Mouse (Mus musculus) bone marrow macrophage, adult 2 months (primary cell): ENCODE results near the gene Ctnna3. TPM values are rescaled to one million over a fixed set of nuclear protein-coding genes. Genes with fewer than 3 reads are reported as not detected.
"Not testable (repeated sequence)": the region's sequence is repeated elsewhere in the genome, so short reads cannot be mapped to it uniquely, and the experiment has no call there.

ENCODE experiments used
- H3K27ac ChIP-seq: 2 replicates; pipeline ENCODE4 v1.5.1; 2012; ENCODE audit warnings: low read depth, low read length; ENCODE audit not compliant: insufficient read depth
- H3K4me1 ChIP-seq: 2 replicates; pipeline ENCODE4 v1.6.1; 2012; ENCODE audit warnings: low read length; ENCODE audit not compliant: control insufficient read depth, insufficient read depth
- H3K4me3 ChIP-seq: 2 replicates; pipeline ENCODE4 v1.5.1; 2012; ENCODE audit warnings: mild to moderate bottlenecking, low read length, moderate library complexity; ENCODE audit not compliant: insufficient read depth
- CTCF ChIP-seq: IDR thresholded peaks from 2 replicates; pipeline ENCODE4 v1.5.1; 2012; ENCODE audit warnings: low read depth, mild to moderate bottlenecking, low read length, moderate library complexity
- POLR2A ChIP-seq: IDR thresholded peaks from 2 replicates; pipeline ENCODE4 v1.6.1; 2012; ENCODE audit warnings: mild to moderate bottlenecking, low read depth, low read length, borderline replicate concordance
- polyA plus RNA-seq: library from polyadenylated mRNA; stranded (reverse); fragments of >200 nt; gene quantifications from 2 replicates; pipeline ENCODE4 v1.2.4, GENCODE M21; 2012; ENCODE audit not compliant: missing spikeins, insufficient read depth, insufficient read length

Gene Ctnna3
- polyA plus RNA-seq, 1 experiment = not detected

DNA sequence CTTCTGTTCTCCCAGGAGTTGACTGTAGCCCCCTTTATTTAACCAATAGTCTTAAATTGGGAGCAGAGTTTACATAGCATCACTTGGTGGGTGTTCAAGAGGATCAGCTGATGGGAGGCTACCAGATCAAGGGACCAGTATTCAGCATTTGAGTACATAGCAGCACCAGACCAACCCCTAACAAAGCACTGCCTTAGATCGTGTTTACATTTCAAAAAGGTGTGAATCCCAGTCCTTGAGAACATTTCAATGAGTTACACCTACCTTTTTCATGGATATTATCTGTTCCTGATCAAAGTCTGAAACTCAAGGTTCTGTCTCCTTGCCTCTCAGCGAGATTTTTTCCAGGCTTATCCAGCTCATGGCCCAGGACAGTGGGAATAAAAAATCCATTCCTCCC is 1306.7 kb downstream of the Ctnna3 start:
- Histone ChIP-seq H3K27ac (no peak overlapping the region), H3K4me3 (no peak overlapping the region), H3K4me1 (no peaks in the 10 kb centered on the region)
- TF ChIP-seq POLR2A (no peak), CTCF (no peak)

DNA sequence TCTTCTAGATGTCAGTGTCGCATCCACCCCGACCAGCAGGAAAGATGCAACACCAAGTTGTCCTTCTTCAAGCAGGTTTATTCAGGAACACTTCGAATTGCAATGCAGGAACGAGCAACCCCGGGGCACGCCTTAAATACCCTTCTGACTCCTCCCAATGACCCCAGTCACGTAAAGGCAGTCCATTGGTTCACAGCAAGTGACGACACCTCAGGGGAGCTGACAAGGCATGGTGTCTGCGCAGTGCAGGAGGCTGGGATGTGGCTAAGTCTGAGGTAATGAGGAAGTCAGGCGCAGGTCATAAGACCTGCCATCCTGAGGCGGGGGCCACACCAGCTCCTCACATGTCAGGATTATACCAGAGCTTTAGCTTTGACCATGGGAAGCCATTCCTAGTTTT is 1311.8 kb downstream of the Ctnna3 start:
- H3K4me3 ChIP-seq, H3K4me1 ChIP-seq, H3K27ac ChIP-seq: not testable (repeated sequence)

DNA sequence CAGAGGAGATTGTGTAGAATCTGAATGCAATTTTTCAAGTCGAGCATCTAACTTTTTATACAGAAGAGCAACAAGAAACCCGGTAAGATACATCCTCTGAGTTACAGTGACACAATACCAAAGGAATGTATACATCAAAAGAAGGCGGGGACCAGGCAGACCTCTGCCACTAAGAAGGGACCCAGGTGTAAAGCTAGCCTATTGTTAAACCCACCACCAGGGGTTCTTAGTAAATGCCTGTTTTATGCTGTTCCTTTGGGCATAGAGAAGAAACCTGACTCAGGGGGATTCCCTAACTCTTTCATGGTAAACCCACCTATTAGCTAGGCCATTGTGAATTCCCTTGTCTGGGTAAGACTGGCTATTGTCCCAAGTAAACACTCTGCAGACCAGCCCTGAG is 1314.2 kb downstream of the Ctnna3 start:
- not testable (repeated sequence) for H3K27ac ChIP-seq, H3K4me1 ChIP-seq, H3K4me3 ChIP-seq

DNA sequence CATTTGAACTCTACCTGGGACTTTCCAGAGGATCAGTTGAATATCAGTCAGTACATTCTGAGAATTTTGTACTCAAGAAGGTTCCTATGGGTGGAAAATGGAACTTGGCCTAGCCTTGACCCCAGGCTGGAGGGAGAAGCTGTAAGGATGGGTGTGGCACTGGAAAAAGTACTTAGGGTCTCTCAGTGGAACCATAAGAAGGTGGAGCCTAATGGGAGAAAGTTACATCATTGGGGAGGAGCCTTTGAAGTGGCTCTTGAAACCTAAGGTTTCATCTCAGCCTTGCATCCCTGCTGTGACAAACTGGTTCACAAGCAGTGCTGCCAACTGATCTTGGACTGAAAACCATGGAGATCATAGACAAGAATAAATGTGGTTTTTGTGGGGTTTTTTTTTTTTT is 1318.8 kb downstream of the Ctnna3 start:
- H3K27ac ChIP-seq = no peak overlapping the region
- H3K4me1 ChIP-seq = no peaks in the 10 kb centered on the region
- no peak overlapping the region for H3K4me3 ChIP-seq
- TF ChIP-seq POLR2A = no peak
- no peak for TF ChIP-seq CTCF

DNA sequence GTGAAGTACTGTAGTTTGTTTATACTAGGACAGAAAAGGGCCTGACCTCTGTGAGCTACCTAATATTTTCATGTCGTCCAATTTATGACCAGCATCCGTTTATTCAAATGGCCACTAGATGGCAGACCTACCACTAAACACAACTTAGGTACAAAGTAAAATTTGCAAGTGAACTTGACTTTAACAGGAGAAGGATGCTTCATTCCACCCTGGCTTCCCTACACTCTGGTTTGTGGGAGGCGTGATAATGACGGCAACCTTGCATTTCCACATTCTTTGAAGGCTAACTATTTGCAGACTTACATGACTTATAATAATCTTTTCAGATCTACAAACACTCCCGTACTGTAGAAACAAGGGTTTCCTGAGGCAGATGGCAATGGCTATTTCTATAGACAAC is 1320.9 kb downstream of the Ctnna3 start:
- H3K27ac ChIP-seq = no peak overlapping the region
- no peak overlapping the region for H3K4me3 ChIP-seq
- TF ChIP-seq CTCF (no peak), POLR2A (no peak)
- H3K4me1 ChIP-seq = no peaks in the 10 kb centered on the region

DNA sequence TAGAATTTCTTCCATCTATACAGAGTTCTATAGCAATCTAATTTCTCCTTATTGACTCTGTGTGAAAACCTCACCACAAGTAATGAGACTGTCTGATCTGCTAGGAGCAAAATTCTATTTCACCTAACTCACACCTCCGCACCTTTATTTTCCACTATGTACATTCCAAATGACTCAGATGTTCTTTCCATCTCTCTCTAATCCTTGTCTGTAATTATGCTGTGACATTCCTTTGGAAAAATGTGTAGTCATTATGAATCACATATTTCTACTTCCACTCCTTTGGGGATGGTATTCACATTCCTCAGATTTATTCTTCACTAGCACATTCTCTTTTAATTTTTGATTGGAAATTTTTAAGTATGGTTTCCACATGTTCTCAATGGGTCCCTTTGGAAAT is 1406.4 kb downstream of the Ctnna3 start:
- no peak for TF ChIP-seq POLR2A
- TF ChIP-seq CTCF = no peak
- H3K4me1 ChIP-seq = no peaks in the 10 kb centered on the region

DNA sequence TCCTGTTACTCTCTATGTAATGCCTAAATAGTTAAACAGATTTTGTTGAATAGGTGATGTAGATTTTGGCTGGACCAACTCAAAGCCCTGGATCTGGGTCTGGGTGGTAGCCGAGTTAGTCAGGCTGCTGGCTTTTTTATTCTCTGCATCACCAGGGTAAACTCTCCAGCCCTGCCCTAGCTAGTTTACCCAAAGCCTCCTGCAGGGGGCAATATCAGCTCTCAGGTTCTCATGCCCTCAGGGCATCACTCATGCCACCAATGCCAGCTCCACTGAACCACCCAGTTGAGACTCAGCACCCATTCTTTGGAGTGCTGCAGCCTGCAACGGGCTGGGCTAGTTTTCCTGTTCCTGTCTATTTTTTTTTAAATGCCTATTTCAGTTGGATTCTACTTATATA is 1431.5 kb downstream of the Ctnna3 start:
- H3K4me1 ChIP-seq = no peaks in the 10 kb centered on the region
- no peak for TF ChIP-seq CTCF
- TF ChIP-seq POLR2A = no peak
- no peak overlapping the region for H3K4me3 ChIP-seq
- H3K27ac ChIP-seq = no peak overlapping the region

More for the DNA sequence above, 1406.4 kb downstream of the Ctnna3 start:
- Histone ChIP-seq H3K4me3 (no peak overlapping the region), H3K27ac (no peak overlapping the region)

DNA sequence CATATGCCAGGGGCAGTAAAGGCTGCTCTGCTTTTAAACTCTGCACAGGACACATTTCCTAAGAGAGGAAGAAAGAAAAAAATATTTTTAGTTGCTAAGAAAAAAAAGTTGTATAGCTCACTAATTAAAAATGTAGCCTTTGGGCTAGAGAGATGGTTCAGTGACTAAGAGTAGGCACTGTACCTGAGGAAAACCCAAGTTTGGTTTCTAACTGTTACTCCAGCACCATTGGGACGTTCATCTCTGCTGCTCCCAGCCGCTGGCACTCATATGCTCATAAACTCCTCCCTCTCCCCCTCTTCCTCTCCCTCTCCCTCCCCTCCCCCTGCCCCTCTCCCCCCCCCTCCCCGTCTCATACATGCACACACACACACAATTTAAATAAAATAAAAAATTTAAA is 1441.0 kb downstream of the Ctnna3 start:
- no peaks in the 10 kb centered on the region for H3K4me1 ChIP-seq
- H3K4me3 ChIP-seq = no peak overlapping the region
- H3K27ac ChIP-seq = no peak overlapping the region
- TF ChIP-seq CTCF (no peak), POLR2A (no peak)

DNA sequence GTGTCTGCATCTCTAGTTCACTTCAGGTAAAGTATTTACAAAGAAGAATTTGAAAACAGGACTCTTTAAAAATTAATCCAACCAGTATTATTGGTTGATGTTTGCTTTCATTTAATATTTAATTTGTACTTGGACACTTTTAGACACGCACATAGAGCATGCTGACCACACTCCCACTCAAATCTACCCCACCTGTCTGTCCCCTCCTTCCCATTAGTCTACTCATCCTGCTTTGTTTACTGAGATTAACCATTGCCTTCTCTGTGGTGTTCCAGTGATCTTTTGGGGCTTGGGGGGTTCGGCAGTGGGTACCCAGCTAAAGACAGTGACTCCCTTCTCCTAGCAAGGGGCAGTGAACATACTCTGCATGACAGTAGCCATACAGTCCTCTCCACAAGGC is 1446.6 kb downstream of the Ctnna3 start:
- no peak for TF ChIP-seq POLR2A
- no peak for TF ChIP-seq CTCF
- no peak overlapping the region for H3K27ac ChIP-seq
- H3K4me1 ChIP-seq = no peaks in the 10 kb centered on the region
- no peak overlapping the region for H3K4me3 ChIP-seq

DNA sequence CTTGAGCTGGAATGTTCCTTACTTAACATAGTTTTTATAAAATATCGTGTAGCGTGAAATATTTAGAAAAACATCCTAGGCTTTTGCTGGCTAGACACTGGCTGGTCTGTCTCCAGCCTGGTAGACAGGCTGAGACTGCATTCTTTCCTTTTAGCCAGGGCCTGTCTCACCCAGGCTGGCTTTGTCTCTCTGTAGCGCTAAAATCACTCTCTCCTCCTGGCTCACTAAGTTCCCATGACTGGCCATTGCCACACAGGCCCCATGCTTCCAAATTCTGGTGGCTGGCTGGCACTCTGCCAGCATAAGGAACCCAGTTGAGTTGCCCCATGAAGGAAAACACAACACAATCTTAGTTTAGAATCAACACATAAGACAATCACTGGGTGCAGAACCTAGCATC is 1450.0 kb downstream of the Ctnna3 start:
- Histone ChIP-seq H3K4me1 (no peaks in the 10 kb centered on the region), H3K27ac (no peak overlapping the region), H3K4me3 (no peak overlapping the region)
- TF ChIP-seq POLR2A (no peak), CTCF (no peak)

DNA sequence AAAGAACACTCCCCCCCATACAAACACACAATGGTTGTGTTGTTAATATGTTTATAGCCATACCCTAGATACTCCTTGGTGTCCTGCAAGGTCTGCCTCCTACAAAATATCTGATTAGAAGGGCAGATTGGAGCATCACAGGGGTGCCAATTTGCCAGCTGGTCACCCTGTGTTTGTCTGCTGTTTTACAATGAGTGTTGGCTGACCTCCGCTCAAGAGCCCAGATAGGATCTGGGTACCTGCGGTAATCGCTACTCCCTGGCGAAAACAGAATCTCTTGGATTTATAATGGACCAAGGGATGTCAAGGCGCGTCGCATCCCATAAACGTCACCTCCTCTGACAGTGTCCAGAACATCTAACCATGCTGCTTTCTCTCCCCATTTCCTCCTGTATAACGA is 1457.0 kb downstream of the Ctnna3 start:
- Histone ChIP-seq H3K4me1 (no peaks in the 10 kb centered on the region), H3K27ac (no peak overlapping the region), H3K4me3 (no peak overlapping the region)
- TF ChIP-seq CTCF (no peak), POLR2A (no peak)

DNA sequence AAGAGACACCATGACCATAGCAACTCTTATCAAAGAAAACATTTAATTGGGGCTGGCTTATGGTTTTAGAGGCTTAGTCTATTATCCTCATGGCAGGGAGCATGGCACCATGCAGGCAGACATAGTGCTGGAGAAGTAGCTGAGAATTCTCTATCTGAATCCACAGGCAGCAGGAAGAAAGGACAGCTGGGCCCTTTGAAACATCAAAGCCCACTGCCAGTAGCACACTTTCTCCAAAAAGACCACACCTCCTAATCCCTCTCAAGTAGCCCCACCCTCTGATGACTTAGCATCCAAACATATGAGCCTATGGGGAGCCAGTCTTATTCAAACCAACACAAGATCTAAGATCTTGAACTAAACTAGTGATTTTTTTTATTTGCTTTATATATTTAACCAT is 1462.6 kb downstream of the Ctnna3 start:
- TF ChIP-seq CTCF = no peak
- no peak for TF ChIP-seq POLR2A
- Histone ChIP-seq H3K4me3 (no peak overlapping the region), H3K4me1 (no peaks in the 10 kb centered on the region), H3K27ac (no peak overlapping the region)
